Mouse (Mus musculus): ENCODE measurements around the gene Cox6a1.
"Not testable (repeated sequence)": the region's sequence is repeated elsewhere in the genome, so short reads cannot be mapped to it uniquely, and the experiment has no call there.

Gene Cox6a1

GRCm38 (mm10) chr5:115327610-115328548 is 20.9 kb downstream of the Cox6a1 start:
- Histone ChIP-seq H3K36me3 (ENCODE audit: control insufficient read depth, insufficient read depth, low read length, poor library complexity, severe bottlenecking) (peaks cover 4% of the 10 kb centered on the region; the same call in 1 of the 2 replicates), H3K27me3 (ENCODE audit: control insufficient read depth, insufficient read depth, low read length, poor library complexity, severe bottlenecking) (no peaks in the 10 kb centered on the region)
- DNase-seq (ENCODE audit: low read depth, low spot score), result no peak

- Histone ChIP-seq H3K27me3 (ENCODE audit: control insufficient read depth, insufficient read depth, low read length, poor library complexity, severe bottlenecking) (no peaks in the 10 kb centered on the region), H3K36me3 (ENCODE audit: control insufficient read depth, insufficient read depth, low read length, poor library complexity, severe bottlenecking) (peaks cover 2% of the 10 kb centered on the region; the same call in 1 of the 2 replicates)
- DNase-seq (ENCODE audit: low read depth, low spot score), result peak; percentile 95
These were observed 21.7 kb downstream of the Cox6a1 start, which contains the start of gene Srsf9 for GRCm38 (mm10) chr5:115326875-115327609. Gene Srsf9, plus strand, starts transcription at chr5:115327177.

GRCm38 (mm10) chr5:115326256-115326831 is 22.4 kb downstream of the Cox6a1 start:
- no peaks in the 10 kb centered on the region for H3K27me3 ChIP-seq (ENCODE audit: control insufficient read depth, insufficient read depth, low read length, poor library complexity, severe bottlenecking)
- peaks cover 2% of the 10 kb centered on the region; the same call in 1 of the 2 replicates for H3K36me3 ChIP-seq (ENCODE audit: control insufficient read depth, insufficient read depth, low read length, poor library complexity, severe bottlenecking)
- DNase-seq (ENCODE audit: low read depth, low spot score), result peak; percentile 15

GRCm38 (mm10) chr5:115319004-115319940 is 29.5 kb downstream of the Cox6a1 start:
- no peaks in the 10 kb centered on the region for H3K36me3 ChIP-seq (ENCODE audit: control insufficient read depth, insufficient read depth, low read length, poor library complexity, severe bottlenecking)
- no peaks in the 10 kb centered on the region; the same call in 1 of the 2 replicates for H3K27me3 ChIP-seq (ENCODE audit: control insufficient read depth, insufficient read depth, low read length, poor library complexity, severe bottlenecking)
- DNase-seq (ENCODE audit: low read depth, low spot score), result peak; percentile 32

- DNase-seq (ENCODE audit: low read depth, low spot score), result no peak
- Histone ChIP-seq H3K27me3 (ENCODE audit: control insufficient read depth, insufficient read depth, low read length, poor library complexity, severe bottlenecking) (no peaks in the 10 kb centered on the region; the same call in 1 of the 2 replicates), H3K36me3 (ENCODE audit: control insufficient read depth, insufficient read depth, low read length, poor library complexity, severe bottlenecking) (no peaks in the 10 kb centered on the region)
These were observed 31.0 kb downstream of the Cox6a1 start for GRCm38 (mm10) chr5:115317645-115318328.

GRCm38 (mm10) chr5:115316968-115317644 is 31.7 kb downstream of the Cox6a1 start:
- no peak for DNase-seq (ENCODE audit: low read depth, low spot score)
- Histone ChIP-seq H3K27me3 (ENCODE audit: control insufficient read depth, insufficient read depth, low read length, poor library complexity, severe bottlenecking) (no peaks in the 10 kb centered on the region; the same call in 1 of the 2 replicates), H3K36me3 (ENCODE audit: control insufficient read depth, insufficient read depth, low read length, poor library complexity, severe bottlenecking) (no peaks in the 10 kb centered on the region)

GRCm38 (mm10) chr5:115313668-115313943 is 35.2 kb downstream of the Cox6a1 start:
- no peak for DNase-seq (ENCODE audit: low read depth, low spot score)
- Histone ChIP-seq H3K36me3 (ENCODE audit: control insufficient read depth, insufficient read depth, low read length, poor library complexity, severe bottlenecking) (no peaks in the 10 kb centered on the region), H3K27me3 (ENCODE audit: control insufficient read depth, insufficient read depth, low read length, poor library complexity, severe bottlenecking) (no peaks in the 10 kb centered on the region)

GRCm38 (mm10) chr5:115312816-115313667 is 35.7 kb downstream of the Cox6a1 start:
- DNase-seq (ENCODE audit: low read depth, low spot score), result no peak
- no peaks in the 10 kb centered on the region for H3K27me3 ChIP-seq (ENCODE audit: control insufficient read depth, insufficient read depth, low read length, poor library complexity, severe bottlenecking)
- H3K36me3 ChIP-seq (ENCODE audit: control insufficient read depth, insufficient read depth, low read length, poor library complexity, severe bottlenecking), result no peaks in the 10 kb centered on the region

- no peak for DNase-seq (ENCODE audit: low read depth, low spot score)
- no peaks in the 10 kb centered on the region for H3K36me3 ChIP-seq (ENCODE audit: control insufficient read depth, insufficient read depth, low read length, poor library complexity, severe bottlenecking)
- H3K27me3 ChIP-seq (ENCODE audit: control insufficient read depth, insufficient read depth, low read length, poor library complexity, severe bottlenecking), result no peaks in the 10 kb centered on the region
These were observed 36.4 kb downstream of the Cox6a1 start for GRCm38 (mm10) chr5:115312354-115312753.

- H3K27me3 ChIP-seq (ENCODE audit: control insufficient read depth, insufficient read depth, low read length, poor library complexity, severe bottlenecking); H3K36me3 ChIP-seq (ENCODE audit: control insufficient read depth, insufficient read depth, low read length, poor library complexity, severe bottlenecking); DNase-seq (ENCODE audit: low read depth, low spot score): not testable (repeated sequence)
These were observed 46.6 kb downstream of the Cox6a1 start for GRCm38 (mm10) chr5:115302190-115302589.

- H3K27me3 ChIP-seq (ENCODE audit: control insufficient read depth, insufficient read depth, low read length, poor library complexity, severe bottlenecking), result no peaks in the 10 kb centered on the region
- peaks cover 2% of the 10 kb centered on the region; the same call in 1 of the 2 replicates for H3K36me3 ChIP-seq (ENCODE audit: control insufficient read depth, insufficient read depth, low read length, poor library complexity, severe bottlenecking)
- DNase-seq (ENCODE audit: low read depth, low spot score), result no peak
These were observed 47.2 kb downstream of the Cox6a1 start for GRCm38 (mm10) chr5:115301615-115302014.

GRCm38 (mm10) chr5:115300792-115301614 is 47.8 kb downstream of the Cox6a1 start, which contains the start of gene Dynll1:
Gene Dynll1, minus strand, starts transcription at chr5:115300999.
- H3K27me3 ChIP-seq (ENCODE audit: control insufficient read depth, insufficient read depth, low read length, poor library complexity, severe bottlenecking), result no peaks in the 10 kb centered on the region
- DNase-seq (ENCODE audit: low read depth, low spot score), result peak; percentile 99
- peaks cover 2% of the 10 kb centered on the region; the same call in 1 of the 2 replicates for H3K36me3 ChIP-seq (ENCODE audit: control insufficient read depth, insufficient read depth, low read length, poor library complexity, severe bottlenecking)
